Mouse (Mus musculus): ENCODE measurements around the gene Cybc1. TPM values are rescaled to one million over a fixed set of nuclear protein-coding genes. Genes with fewer than 3 reads are reported as not detected.
A peak's percentile ranks its signal among the peaks of the same experiment; 100 is the strongest.

Gene Cybc1
- polyA plus RNA-seq (2012; rRNA removed): 7.8 and 8.7 TPM in 2 replicates

- H3K27ac ChIP-seq (ENCODE audit: control insufficient read depth, insufficient read depth, low read depth, low read length): peak within 1 kb of the TSS; percentile 39
- no peaks in the 10 kb centered on the region for H3K36me3 ChIP-seq (ENCODE audit: control insufficient read depth, insufficient read depth, low read length)
- TF ChIP-seq CTCF (IDR thresholded peaks at IDR 0.05; ENCODE audit: control insufficient read depth, insufficient read depth, insufficient replicate concordance, low read depth, low read length) (0 out of 2 replicates have a peak, but pooled peaks have one; percentile 12), POLR2A (IDR thresholded peaks at IDR 0.05; ENCODE audit: control insufficient read depth, low read depth, low read length) (peak; percentile 48; the same call in 1 of the 2 replicates)
- no peaks in the 10 kb centered on the region for H3K27me3 ChIP-seq (ENCODE audit: control insufficient read depth, insufficient read depth, low read length)
- H3K4me3 ChIP-seq (ENCODE audit: control insufficient read depth, low read depth, low read length): peak within 1 kb of the TSS; percentile 89
- H3K4me1 ChIP-seq (ENCODE audit: control insufficient read depth, insufficient read depth, low read length): peaks cover 4% of the 10 kb centered on the region; the same call in 1 of the 2 replicates
These were observed at the start of gene Cybc1 for GRCm38 (mm10) chr11:121229018-121229439. TSS of gene Cybc1 (minus strand) at chr11:121229322.

- H3K27me3 ChIP-seq (ENCODE audit: control insufficient read depth, insufficient read depth, low read length): no peaks in the 10 kb centered on the region
- no peak overlapping the region for H3K27ac ChIP-seq (ENCODE audit: control insufficient read depth, insufficient read depth, low read depth, low read length)
- TF ChIP-seq CTCF (IDR thresholded peaks at IDR 0.05; ENCODE audit: control insufficient read depth, insufficient read depth, insufficient replicate concordance, low read depth, low read length) (no peak), POLR2A (IDR thresholded peaks at IDR 0.05; ENCODE audit: control insufficient read depth, low read depth, low read length) (no peak)
- H3K4me3 ChIP-seq (ENCODE audit: control insufficient read depth, low read depth, low read length): no peak overlapping the region
- no peaks in the 10 kb centered on the region for H3K4me1 ChIP-seq (ENCODE audit: control insufficient read depth, insufficient read depth, low read length)
- H3K36me3 ChIP-seq (ENCODE audit: control insufficient read depth, insufficient read depth, low read length): no peaks in the 10 kb centered on the region
These were observed 48.9 kb upstream of the Cybc1 start for GRCm38 (mm10) chr11:121278011-121278410.

GRCm38 (mm10) chr11:121277516-121277915, 48.4 kb upstream of the Cybc1 start:
- H3K4me1 ChIP-seq (ENCODE audit: control insufficient read depth, insufficient read depth, low read length): no peaks in the 10 kb centered on the region
- H3K27ac ChIP-seq (ENCODE audit: control insufficient read depth, insufficient read depth, low read depth, low read length): no peak overlapping the region
- TF ChIP-seq CTCF (IDR thresholded peaks at IDR 0.05; ENCODE audit: control insufficient read depth, insufficient read depth, insufficient replicate concordance, low read depth, low read length) (no peak), POLR2A (IDR thresholded peaks at IDR 0.05; ENCODE audit: control insufficient read depth, low read depth, low read length) (no peak)
- no peaks in the 10 kb centered on the region for H3K27me3 ChIP-seq (ENCODE audit: control insufficient read depth, insufficient read depth, low read length)
- no peak overlapping the region for H3K4me3 ChIP-seq (ENCODE audit: control insufficient read depth, low read depth, low read length)
- H3K36me3 ChIP-seq (ENCODE audit: control insufficient read depth, insufficient read depth, low read length): no peaks in the 10 kb centered on the region

- Histone ChIP-seq H3K36me3 (ENCODE audit: control insufficient read depth, insufficient read depth, low read length) (no peaks in the 10 kb centered on the region), H3K27me3 (ENCODE audit: control insufficient read depth, insufficient read depth, low read length) (no peaks in the 10 kb centered on the region), H3K27ac (ENCODE audit: control insufficient read depth, insufficient read depth, low read depth, low read length) (no peak overlapping the region), H3K4me1 (ENCODE audit: control insufficient read depth, insufficient read depth, low read length) (peaks cover 10% of the 10 kb centered on the region), H3K4me3 (ENCODE audit: control insufficient read depth, low read depth, low read length) (peak overlapping the region; percentile 91)
- TF ChIP-seq CTCF (IDR thresholded peaks at IDR 0.05; ENCODE audit: control insufficient read depth, insufficient read depth, insufficient replicate concordance, low read depth, low read length): no peak
- no peak for TF ChIP-seq POLR2A (IDR thresholded peaks at IDR 0.05; ENCODE audit: control insufficient read depth, low read depth, low read length)
These were observed 32.0 kb upstream of the Cybc1 start for GRCm38 (mm10) chr11:121261074-121261473.

- Histone ChIP-seq H3K4me1 (ENCODE audit: control insufficient read depth, insufficient read depth, low read length) (peaks cover 10% of the 10 kb centered on the region), H3K36me3 (ENCODE audit: control insufficient read depth, insufficient read depth, low read length) (no peaks in the 10 kb centered on the region), H3K27me3 (ENCODE audit: control insufficient read depth, insufficient read depth, low read length) (no peaks in the 10 kb centered on the region), H3K4me3 (ENCODE audit: control insufficient read depth, low read depth, low read length) (peak overlapping the region; percentile 91), H3K27ac (ENCODE audit: control insufficient read depth, insufficient read depth, low read depth, low read length) (peak overlapping the region; percentile 65)
- TF ChIP-seq CTCF (IDR thresholded peaks at IDR 0.05; ENCODE audit: control insufficient read depth, insufficient read depth, insufficient replicate concordance, low read depth, low read length): no peak
- TF ChIP-seq POLR2A (IDR thresholded peaks at IDR 0.05; ENCODE audit: control insufficient read depth, low read depth, low read length): peak; percentile 23; the same call in 1 of the 2 replicates
These were observed 31.2 kb upstream of the Cybc1 start for GRCm38 (mm10) chr11:121260211-121260906.

- no peaks in the 10 kb centered on the region for H3K36me3 ChIP-seq (ENCODE audit: control insufficient read depth, insufficient read depth, low read length)
- no peak; the same call in 1 of the 2 replicates for TF ChIP-seq POLR2A (IDR thresholded peaks at IDR 0.05; ENCODE audit: control insufficient read depth, low read depth, low read length)
- no peak for TF ChIP-seq CTCF (IDR thresholded peaks at IDR 0.05; ENCODE audit: control insufficient read depth, insufficient read depth, insufficient replicate concordance, low read depth, low read length)
- peaks cover 10% of the 10 kb centered on the region for H3K4me1 ChIP-seq (ENCODE audit: control insufficient read depth, insufficient read depth, low read length)
- H3K27ac ChIP-seq (ENCODE audit: control insufficient read depth, insufficient read depth, low read depth, low read length): peak within 1 kb of the TSS; percentile 82
- H3K4me3 ChIP-seq (ENCODE audit: control insufficient read depth, low read depth, low read length): peak within 1 kb of the TSS; percentile 96
- H3K27me3 ChIP-seq (ENCODE audit: control insufficient read depth, insufficient read depth, low read length): no peaks in the 10 kb centered on the region
These were observed 30.3 kb upstream of the Cybc1 start, which contains the start of gene Foxk2 for GRCm38 (mm10) chr11:121259160-121260100. TSS of gene Foxk2 (plus strand) at chr11:121259990.

GRCm38 (mm10) chr11:121250196-121250595, 21.1 kb upstream of the Cybc1 start:
- Histone ChIP-seq H3K27ac (ENCODE audit: control insufficient read depth, insufficient read depth, low read depth, low read length) (no peak overlapping the region), H3K36me3 (ENCODE audit: control insufficient read depth, insufficient read depth, low read length) (peaks cover 4% of the 10 kb centered on the region), H3K4me1 (ENCODE audit: control insufficient read depth, insufficient read depth, low read length) (no peaks in the 10 kb centered on the region), H3K4me3 (ENCODE audit: control insufficient read depth, low read depth, low read length) (no peak overlapping the region), H3K27me3 (ENCODE audit: control insufficient read depth, insufficient read depth, low read length) (no peaks in the 10 kb centered on the region)
- no peak for TF ChIP-seq CTCF (IDR thresholded peaks at IDR 0.05; ENCODE audit: control insufficient read depth, insufficient read depth, insufficient replicate concordance, low read depth, low read length)
- TF ChIP-seq POLR2A (IDR thresholded peaks at IDR 0.05; ENCODE audit: control insufficient read depth, low read depth, low read length): no peak

Measured in testis, adult 2 months (tissue).